Mouse (Mus musculus) right cerebral cortex, adult 2 months (tissue): ENCODE results near the gene Fgd3.

ENCODE experiments used
- DNase-seq, 2 experiments: peaks; one replicate each; pipeline ENCODE4 v3.0.0; 2021 to 2022; ENCODE audit warnings: low spot score in 2 of 2

Fgd3 gene

GRCm38 (mm10) chr13:49215504-49216219 lies 104.4 kb downstream of the Fgd3 start, which contains the start of gene Card19:
Card19 (minus strand) TSS chr13:49216037.
- DNase-seq: peak; percentile 84

GRCm38 (mm10) chr13:49215128-49215503 lies 105.0 kb downstream of the Fgd3 start:
- no peak for DNase-seq

- no peak for DNase-seq
Measured at GRCm38 (mm10) chr13:49214454-49214853, 105.7 kb downstream of the Fgd3 start.

- DNase-seq: peak in 1 of 2 experiments; percentile 41
Measured at GRCm38 (mm10) chr13:49213531-49213932, 106.6 kb downstream of the Fgd3 start.

- no peak for DNase-seq
Measured at GRCm38 (mm10) chr13:49212711-49213500, 107.2 kb downstream of the Fgd3 start.
